Mouse (Mus musculus) CH12.LX (cell line): Measurements from ENCODE around the gene Cntn2. TPM values are rescaled to one million over a fixed set of nuclear protein-coding genes. Genes with fewer than 3 reads are reported as not detected.

Source experiments
- DNase-seq: peaks from one replicate; pipeline ENCODE4 v3.0.0-alpha.2; 2013; ENCODE audit errors: extremely low read depth
- H3K27ac ChIP-seq: 2 replicates; pipeline ENCODE4 v1.5.1; 2012; ENCODE audit warnings: low read depth, mild to moderate bottlenecking, control low read depth, moderate library complexity; ENCODE audit not compliant: insufficient read depth
- H3K27me3 ChIP-seq: replicated peaks from 2 replicates; pipeline ENCODE3; 2012; ENCODE audit warnings: inconsistent platforms
- H3K36me3 ChIP-seq, 2 experiments: replicated peaks in 1 of 2; 2 replicates each; pipeline versions ENCODE3 to v1.6.1; 2012; ENCODE audit warnings: inconsistent platforms in 1 of 2, low read length in 1 of 2, mild to moderate bottlenecking in 1 of 2, mixed read lengths in 1 of 2, moderate library complexity in 1 of 2; ENCODE audit not compliant: control insufficient read depth in 1 of 2, insufficient read depth in 1 of 2
- H3K4me1 ChIP-seq, 2 experiments: 2 replicates each; pipeline ENCODE4 v1.6.1; 2012; ENCODE audit warnings: inconsistent platforms in 1 of 2, moderate library complexity in 1 of 2; ENCODE audit not compliant: insufficient read depth in 2 of 2, control insufficient read depth in 1 of 2
- H3K4me2 ChIP-seq: 2 replicates; pipeline ENCODE4 v1.6.1; 2012; ENCODE audit warnings: low read depth, mild to moderate bottlenecking, control low read depth; ENCODE audit not compliant: poor library complexity, insufficient read depth, severe bottlenecking
- H3K4me3 ChIP-seq, 3 experiments: fragments of 150-350 bp in 1 of 3; sonication (generic) in 1 of 3; replicated peaks in 1 of 3; 2 replicates each; pipeline versions ENCODE3 to v1.5.1; 2011 to 2012; ENCODE audit warnings: low read depth in 2 of 3, low read length in 2 of 3, mild to moderate bottlenecking in 2 of 3, moderate library complexity in 2 of 3, control low read depth in 1 of 3, improper control_type of control experiment in 1 of 3, inconsistent platforms in 1 of 3, mixed read lengths in 1 of 3; ENCODE audit not compliant: poor library complexity in 1 of 3
- H3K79me2 ChIP-seq: replicated peaks from 2 replicates; pipeline ENCODE4 v1.6.1; 2012; ENCODE audit warnings: mild to moderate bottlenecking, moderate library complexity; ENCODE audit not compliant: control insufficient read depth, poor library complexity, insufficient read depth, severe bottlenecking; ENCODE audit errors: extremely low read depth
- H3K9ac ChIP-seq: 2 replicates; pipeline ENCODE4 v1.6.1; 2012; ENCODE audit warnings: low read depth, mild to moderate bottlenecking, control low read depth, moderate library complexity; ENCODE audit not compliant: insufficient read depth
- H3K9me3 ChIP-seq: replicated peaks from 2 replicates; pipeline ENCODE3; 2012; ENCODE audit warnings: low read length, inconsistent platforms, mixed read lengths
- BHLHE40 ChIP-seq: IDR thresholded peaks from 2 replicates; pipeline ENCODE4 v1.6.1; 2011; ENCODE audit warnings: mild to moderate bottlenecking, low read depth, low read length, improper control_type of control experiment
- CHD1 ChIP-seq: IDR thresholded peaks from 2 replicates; pipeline ENCODE4 v1.6.1; 2012; ENCODE audit warnings: low read depth, low read length, improper control_type of control experiment, inconsistent platforms
- CHD2 ChIP-seq: IDR thresholded peaks from 2 replicates; pipeline ENCODE4 v1.6.1; 2011; ENCODE audit warnings: low read length, improper control_type of control experiment
- CTCF ChIP-seq, 2 experiments: IDR thresholded peaks in 1 of 2; conservative IDR thresholded peaks in 1 of 2; 2 replicates each; pipeline ENCODE4 v1.5.1; 2011 to 2012; ENCODE audit warnings: low read depth in 2 of 2, low read length in 2 of 2, improper control_type of control experiment in 1 of 2, inconsistent platforms in 1 of 2, mild to moderate bottlenecking in 1 of 2, moderate library complexity in 1 of 2
- E2F4 ChIP-seq: IDR thresholded peaks from 2 replicates; pipeline ENCODE4 v1.6.1; 2011; ENCODE audit warnings: low read depth, low read length, improper control_type of control experiment; ENCODE audit not compliant: insufficient replicate concordance
- ELF1 ChIP-seq: IDR thresholded peaks from 2 replicates; pipeline ENCODE4 v1.6.1; 2014; ENCODE audit warnings: low read depth, mild to moderate bottlenecking, inconsistent platforms, low read length, improper control_type of control experiment
- EP300 ChIP-seq: IDR thresholded peaks from 2 replicates; pipeline ENCODE4 v1.6.1; 2011; ENCODE audit warnings: low read length, improper control_type of control experiment
- ETS1 ChIP-seq: conservative IDR thresholded peaks from 2 replicates; pipeline ENCODE4 v1.6.1; 2012; ENCODE audit warnings: low read depth, mild to moderate bottlenecking, inconsistent platforms, low read length, improper control_type of control experiment, moderate library complexity
- GABPA ChIP-seq: IDR thresholded peaks from 2 replicates; pipeline ENCODE4 v1.6.1; 2012; ENCODE audit warnings: low read depth, low read length, improper control_type of control experiment, inconsistent platforms; ENCODE audit not compliant: insufficient replicate concordance
- HCFC1 ChIP-seq: IDR thresholded peaks from 2 replicates; pipeline ENCODE4 v1.6.1; 2012; ENCODE audit warnings: low read depth, mild to moderate bottlenecking, inconsistent platforms, low read length, improper control_type of control experiment
- IRF4 ChIP-seq: IDR thresholded peaks from 2 replicates; pipeline ENCODE4 v1.6.1; 2014; ENCODE audit warnings: low read depth, mild to moderate bottlenecking, inconsistent platforms, low read length, improper control_type of control experiment
- JUN ChIP-seq: IDR thresholded peaks from 2 replicates; pipeline ENCODE4 v1.6.1; 2011; ENCODE audit warnings: low read depth, mild to moderate bottlenecking, low read length, improper control_type of control experiment, moderate library complexity; ENCODE audit not compliant: insufficient read depth
- JUND ChIP-seq: conservative IDR thresholded peaks from 2 replicates; pipeline ENCODE4 v1.6.1; 2011; ENCODE audit warnings: low read depth, low read length, improper control_type of control experiment
- KAT2A ChIP-seq: IDR thresholded peaks from 2 replicates; pipeline ENCODE4 v1.6.1; 2012; ENCODE audit warnings: low read length, improper control_type of control experiment, inconsistent platforms; ENCODE audit not compliant: insufficient replicate concordance
- MAFK ChIP-seq: IDR thresholded peaks from 2 replicates; pipeline ENCODE4 v1.6.1; 2011; ENCODE audit warnings: low read length, improper control_type of control experiment; ENCODE audit not compliant: insufficient replicate concordance
- MAX ChIP-seq: IDR thresholded peaks from 2 replicates; pipeline ENCODE4 v1.6.1; 2011; ENCODE audit warnings: low read length, improper control_type of control experiment
- MAZ ChIP-seq: IDR thresholded peaks from 2 replicates; pipeline ENCODE4 v1.6.1; 2012; ENCODE audit warnings: low read depth, mild to moderate bottlenecking, inconsistent platforms, low read length, improper control_type of control experiment, moderate library complexity
- MEF2A ChIP-seq: IDR thresholded peaks from 2 replicates; pipeline ENCODE4 v1.6.1; 2014; ENCODE audit warnings: low read depth, mild to moderate bottlenecking, inconsistent platforms, low read length, improper control_type of control experiment, borderline replicate concordance
- MXI1 ChIP-seq: IDR thresholded peaks from 2 replicates; pipeline ENCODE4 v1.6.1; 2011; ENCODE audit warnings: mild to moderate bottlenecking, low read depth, low read length, improper control_type of control experiment
- MYC ChIP-seq: IDR thresholded peaks from 2 replicates; pipeline ENCODE4 v1.6.1; 2011; ENCODE audit warnings: low read depth, mild to moderate bottlenecking, improper control_type of control experiment, low read length
- NELFE ChIP-seq: IDR thresholded peaks from 2 replicates; pipeline ENCODE4 v1.6.1; 2011; ENCODE audit warnings: low read depth, low read length, improper control_type of control experiment
- NRF1 ChIP-seq: IDR thresholded peaks from 2 replicates; pipeline ENCODE4 v1.6.1; 2014; ENCODE audit warnings: low read depth, mild to moderate bottlenecking, inconsistent platforms, low read length, improper control_type of control experiment, moderate library complexity
- PAX5 ChIP-seq: IDR thresholded peaks from 2 replicates; pipeline ENCODE4 v1.6.1; 2012; ENCODE audit warnings: low read length, inconsistent platforms, mixed read lengths
- POLR2A ChIP-seq: IDR thresholded peaks from 2 replicates; pipeline ENCODE4 v1.6.1; 2011; ENCODE audit warnings: low read depth, mild to moderate bottlenecking, improper control_type of control experiment, low read length
- POLR2AphosphoS2 ChIP-seq: IDR thresholded peaks from 2 replicates; pipeline ENCODE4 v1.6.1; 2011; ENCODE audit warnings: low read depth, low read length, improper control_type of control experiment
- RAD21 ChIP-seq: IDR thresholded peaks from 2 replicates; pipeline ENCODE4 v1.6.1; 2011; ENCODE audit warnings: low read depth, mild to moderate bottlenecking, low read length, improper control_type of control experiment, moderate library complexity
- RCOR1 ChIP-seq: conservative IDR thresholded peaks from 2 replicates; pipeline ENCODE4 v1.6.1; 2012; ENCODE audit warnings: low read depth, mild to moderate bottlenecking, inconsistent platforms, low read length, improper control_type of control experiment
- SIN3A ChIP-seq: IDR thresholded peaks from 2 replicates; pipeline ENCODE4 v1.6.1; 2012; ENCODE audit warnings: low read length, improper control_type of control experiment, inconsistent platforms
- SMC3 ChIP-seq: IDR thresholded peaks from 2 replicates; pipeline ENCODE4 v1.6.1; 2011; ENCODE audit warnings: low read depth, low read length, improper control_type of control experiment
- TBP ChIP-seq: conservative IDR thresholded peaks from 2 replicates; pipeline ENCODE4 v1.6.1; 2011; ENCODE audit warnings: low read depth, low read length, improper control_type of control experiment
- TCF12 ChIP-seq: IDR thresholded peaks from 2 replicates; pipeline ENCODE4 v1.6.1; 2014; ENCODE audit warnings: low read depth, mild to moderate bottlenecking, inconsistent platforms, low read length, improper control_type of control experiment
- UBTF ChIP-seq: IDR thresholded peaks from 2 replicates; pipeline ENCODE4 v1.6.1; 2012; ENCODE audit warnings: low read depth, mild to moderate bottlenecking, inconsistent platforms, low read length, improper control_type of control experiment, moderate library complexity
- USF1 ChIP-seq: IDR thresholded peaks from 2 replicates; pipeline ENCODE4 v1.6.1; 2014; ENCODE audit warnings: low read depth, mild to moderate bottlenecking, inconsistent platforms, low read length, improper control_type of control experiment
- USF2 ChIP-seq: conservative IDR thresholded peaks from 2 replicates; pipeline ENCODE4 v1.6.1; 2011; ENCODE audit warnings: low read depth, low read length, improper control_type of control experiment
- ZC3H11A ChIP-seq: IDR thresholded peaks from 2 replicates; pipeline ENCODE4 v1.6.1; 2012; ENCODE audit warnings: low read depth, mild to moderate bottlenecking, inconsistent platforms, low read length, improper control_type of control experiment
- ZKSCAN1 ChIP-seq: IDR thresholded peaks from 2 replicates; pipeline ENCODE4 v1.6.1; 2012; ENCODE audit warnings: low read depth, inconsistent platforms, low read length, improper control_type of control experiment, borderline replicate concordance
- ZMIZ1 ChIP-seq: IDR thresholded peaks from 2 replicates; pipeline ENCODE4 v1.6.1; 2012; ENCODE audit warnings: low read depth, mild to moderate bottlenecking, inconsistent platforms, low read length, improper control_type of control experiment
- ZNF384 ChIP-seq: IDR thresholded peaks from 2 replicates; pipeline ENCODE4 v1.6.1; 2012; ENCODE audit warnings: low read depth, low read length, improper control_type of control experiment, inconsistent platforms
- dilution Hi-C: fragments of 300-500 bp; cut with MboI; formaldehyde crosslinking; loops from 2 replicates; pipeline ENCODE4 v1.14.3; 2020; ENCODE audit warnings: low sequenced_read_pairs; ENCODE audit not compliant: extremely low pct_unique_long_range_greater_than_20kb, extremely low pct_ligation_motif_present
- in situ Hi-C: fragments of 300-500 bp; cut with MboI; formaldehyde crosslinking; loops from 3 replicates; pipeline ENCODE4 v1.14.3; 2019; ENCODE audit warnings: low sequenced_read_pairs, low pct_ligation_motif_present, low pct_unique_long_range_greater_than_20kb, mixed read lengths
- polyA plus RNA-seq: library from polyadenylated mRNA; unstranded; fragments of >175 nt; gene quantifications from 2 replicates; pipeline ENCODE4 v1.2.1, GENCODE M21; 2012; ENCODE audit warnings: low read depth; ENCODE audit not compliant: insufficient read length
- total RNA-seq, 2 experiments: library from RNA; depleted of rRNA; stranded (reverse); fragments of 300-350 nt in 1 of 2; fragments of >200 nt in 1 of 2; gene quantifications; 2 replicates each; pipeline ENCODE4 v1.2.3; 2012 to 2014

Cntn2 gene
- total and polyA plus RNA-seq, 3 experiments, result 0.04 to 0.05 (median 0.04) TPM

DNA sequence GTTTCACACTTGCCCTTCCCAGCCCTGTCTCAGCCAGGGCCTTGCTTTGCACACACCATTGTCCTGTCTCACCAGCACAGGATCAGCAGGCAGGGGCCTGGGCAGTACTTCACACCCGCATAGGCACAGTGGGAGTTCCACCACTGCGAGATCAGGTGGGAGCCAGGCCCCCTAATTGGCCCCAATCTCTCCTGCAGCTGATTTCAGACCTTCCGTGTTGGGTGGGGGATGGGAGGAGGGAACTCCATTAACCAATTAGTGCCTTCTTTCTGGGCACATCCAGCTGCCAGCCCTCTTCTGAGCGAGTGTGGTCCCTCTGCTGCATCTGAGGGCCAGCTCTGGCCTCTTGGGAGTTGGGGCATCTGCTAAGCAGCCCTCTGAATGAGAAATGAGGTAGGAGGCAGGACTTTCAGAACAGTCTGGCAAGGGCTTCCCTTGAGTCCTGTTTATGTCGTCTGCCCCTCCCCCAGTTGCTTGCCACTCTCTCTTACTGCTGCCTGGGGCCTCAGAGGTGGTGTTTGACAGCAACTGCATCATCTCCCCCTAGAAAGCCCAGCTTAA lies 12.3 kb downstream of the Cntn2 start:
- no peaks in the 10 kb centered on the region for H3K36me3 ChIP-seq
- TF ChIP-seq POLR2A (no peak), ZNF384 (no peak), TCF12 (peak; percentile 84), MAZ (peak; percentile 65; the same call in 1 of the 2 replicates), IRF4 (peak; percentile 74), SIN3A (0 out of 2 replicates have a peak, but pooled peaks have one; percentile 51), NRF1 (no peak), ZC3H11A (no peak), CHD1 (no peak), GABPA (no peak), USF1 (no peak), POLR2AphosphoS2 (no peak), E2F4 (no peak), RAD21 (no peak), MAFK (no peak), MYC (no peak), EP300 (peak; percentile 55), NELFE (no peak), MAX (no peak), TBP (no peak), CHD2 (peak; percentile 76), ETS1 (peak; percentile 66), JUN (no peak), SMC3 (peak; percentile 15; the same call in 1 of the 2 replicates), MXI1 (no peak; the same call in 1 of the 2 replicates), JUND (no peak), CTCF (conservative IDR thresholded peaks at IDR 0.05 in 1 of 2, IDR thresholded peaks at IDR 0.05 in 1 of 2; ENCODE audit: low read depth in 2 of 2, low read length in 2 of 2) (no peak), UBTF (no peak), HCFC1 (0 out of 2 replicates have a peak, but pooled peaks have one; percentile 14), ZKSCAN1 (no peak), RCOR1 (no peak), ZMIZ1 (no peak), USF2 (no peak), KAT2A (0 out of 2 replicates have a peak, but pooled peaks have one; percentile 14), MEF2A (no peak), BHLHE40 (peak; percentile 39; the same call in 1 of the 2 replicates), PAX5 (no peak), ELF1 (peak; percentile 56)
- TF ChIP-seq, all 38 proteins: peak for 12
- Histone ChIP-seq H3K4me3 (peak overlapping the region in 1 of 3 experiments; percentile 27), H3K27ac (no peak overlapping the region), H3K4me1 (peaks cover 35 to 59% of the 10 kb centered on the region in 2 experiments), H3K9ac (no peak overlapping the region), H3K9me3 (no peaks in the 10 kb centered on the region), H3K79me2 (no peaks in the 10 kb centered on the region), H3K4me2 (peak overlapping the region; percentile 53; the same call in 1 of the 2 replicates), H3K27me3 (peaks cover 54% of the 10 kb centered on the region)
- in situ Hi-C loops, result no loop called here
- dilution Hi-C loops, result no loop called here
- DNase-seq, result peak; percentile 89
